Mouse (Mus musculus) heart, embryonic 11.5 days (tissue): ENCODE measurements around the gene Cpsf3. TPM values are rescaled to one million over a fixed set of nuclear protein-coding genes. Genes with fewer than 3 reads are reported as not detected.

Source experiments
- ATAC-seq: fragments of 200-750 bp; cut with Nextera tagmentation; replicated peaks from 2 replicates; pipeline ENCODE4 v1.8.0; 2017; ENCODE audit warnings: moderate library complexity; ENCODE audit not compliant: insufficient number of reproducible peaks, low FRiP score, low TSS enrichment
- H3K27ac ChIP-seq: fragments of 300-500 bp; sonication (generic); 2 replicates; pipeline ENCODE4 v1.5.1; 2014; ENCODE audit warnings: mild to moderate bottlenecking, low read depth, low read length
- H3K27me3 ChIP-seq: fragments of 300-500 bp; sonication (generic); 2 replicates; pipeline ENCODE4 v1.6.1; 2014; ENCODE audit warnings: mild to moderate bottlenecking, low read length, mixed read lengths; ENCODE audit not compliant: control insufficient read depth, insufficient read depth
- H3K36me3 ChIP-seq: fragments of 300-500 bp; sonication (generic); 2 replicates; pipeline ENCODE4 v1.6.1; 2014; ENCODE audit warnings: mild to moderate bottlenecking, low read length, moderate library complexity, mixed read lengths; ENCODE audit not compliant: control insufficient read depth, insufficient read depth
- H3K4me1 ChIP-seq: fragments of 300-500 bp; sonication (generic); 2 replicates; pipeline ENCODE4 v1.6.1; 2014; ENCODE audit warnings: low read length; ENCODE audit not compliant: control insufficient read depth, insufficient read depth
- H3K4me2 ChIP-seq: fragments of 300-500 bp; sonication (generic); 2 replicates; pipeline ENCODE4 v1.6.1; 2014; ENCODE audit warnings: mild to moderate bottlenecking, moderate library complexity
- H3K4me3 ChIP-seq: fragments of 300-500 bp; sonication (generic); 2 replicates; pipeline ENCODE4 v1.5.1; 2014; ENCODE audit warnings: low read depth, low read length
- H3K9ac ChIP-seq: fragments of 300-500 bp; sonication (generic); 2 replicates; pipeline ENCODE4 v1.6.1; 2014; ENCODE audit warnings: mild to moderate bottlenecking, low read depth, low read length, moderate library complexity
- H3K9me3 ChIP-seq: fragments of 300-500 bp; sonication (generic); replicated peaks from 2 replicates; pipeline ENCODE4 v1.6.1; 2016; ENCODE audit warnings: low read length; ENCODE audit not compliant: control insufficient read depth
- WGBS: fragments of 180-500 bp; shearing (Covaris S2); extraction: QIAGEN DNeasy Blood & Tissue Kit; methylation state at CpG from one replicate; pipeline ENCODE4 v1.1.7; 2014; ENCODE audit not compliant: insufficient replicate concordance; 5-methylcytosine and 5-hydroxymethylcytosine counted together
- polyA plus RNA-seq: library from polyadenylated mRNA; unstranded; fragments of >200 nt; fragmentation: Nextera tagmentation; extraction: Ambion mirVana; gene quantifications from 2 replicates; pipeline ENCODE4 v1.2.1, GENCODE M21; 2014

Cpsf3 gene
- polyA plus RNA-seq, 1 experiment from 2014 or later = 80.7 TPM

DNA sequence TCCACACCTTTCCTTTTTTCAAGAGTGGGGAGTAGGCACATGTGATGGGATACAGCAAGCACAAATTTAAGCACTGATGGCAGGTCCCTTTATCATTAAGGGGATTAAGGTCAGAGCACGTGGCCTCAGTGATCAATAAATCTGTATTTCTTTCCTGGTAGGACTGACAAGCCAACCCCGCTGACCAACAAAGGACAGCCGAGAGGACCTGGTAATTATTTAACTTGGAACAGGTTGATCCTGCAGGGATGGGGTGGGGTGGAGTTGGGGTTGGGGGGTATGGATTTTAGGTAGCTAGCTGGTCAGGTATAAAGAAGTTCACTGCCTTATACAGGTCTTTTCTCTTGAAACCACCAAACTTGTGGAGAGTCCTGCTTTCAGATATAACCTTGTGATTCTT is 20.2 kb upstream of the Cpsf3 start:
- no peak for ATAC-seq
- H3K9ac ChIP-seq = no peak overlapping the region

DNA sequence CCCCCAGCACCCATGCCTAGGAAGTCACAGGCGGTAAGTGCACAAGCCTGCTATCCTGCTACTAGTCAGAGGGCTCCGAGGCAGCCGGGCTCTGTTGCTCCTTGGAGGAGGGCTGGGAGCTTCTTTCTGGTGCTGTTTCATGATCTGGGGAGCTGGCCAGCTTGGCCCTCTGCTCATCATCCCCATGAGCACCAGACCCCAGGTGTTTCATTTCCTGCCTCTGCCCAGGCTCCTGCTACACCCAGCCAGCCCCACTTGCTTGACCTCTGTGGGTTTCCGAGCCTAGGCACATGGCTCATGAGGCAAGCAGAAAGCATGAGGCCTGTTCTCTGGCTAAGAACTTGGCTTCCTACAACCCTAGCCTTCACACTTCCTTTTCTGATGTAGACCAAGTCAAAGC is 19.7 kb upstream of the Cpsf3 start:
- Histone ChIP-seq H3K4me1 (no peaks in the 10 kb centered on the region; the same call in 1 of the 2 replicates), H3K27ac (no peak overlapping the region), H3K27me3 (no peaks in the 10 kb centered on the region), H3K36me3 (peaks cover 13% of the 10 kb centered on the region), H3K4me3 (no peak overlapping the region), H3K9ac (no peak overlapping the region), H3K9me3 (no peaks in the 10 kb centered on the region), H3K4me2 (no peak overlapping the region)
- no peak for ATAC-seq
- WGBS = 92% methylated on average over 4 of the region's 4 CpGs

More for the DNA sequence above, 20.2 kb upstream of the Cpsf3 start:
- Histone ChIP-seq H3K4me3 (no peak overlapping the region), H3K27me3 (no peaks in the 10 kb centered on the region), H3K4me1 (no peaks in the 10 kb centered on the region; the same call in 1 of the 2 replicates), H3K27ac (peak overlapping the region; percentile 75; the same call in 1 of the 2 replicates), H3K36me3 (peaks cover 15% of the 10 kb centered on the region; the same call in 1 of the 2 replicates), H3K4me2 (no peak overlapping the region), H3K9me3 (no peaks in the 10 kb centered on the region)
- 89% methylated on average over 3 of the region's 3 CpGs for WGBS

DNA sequence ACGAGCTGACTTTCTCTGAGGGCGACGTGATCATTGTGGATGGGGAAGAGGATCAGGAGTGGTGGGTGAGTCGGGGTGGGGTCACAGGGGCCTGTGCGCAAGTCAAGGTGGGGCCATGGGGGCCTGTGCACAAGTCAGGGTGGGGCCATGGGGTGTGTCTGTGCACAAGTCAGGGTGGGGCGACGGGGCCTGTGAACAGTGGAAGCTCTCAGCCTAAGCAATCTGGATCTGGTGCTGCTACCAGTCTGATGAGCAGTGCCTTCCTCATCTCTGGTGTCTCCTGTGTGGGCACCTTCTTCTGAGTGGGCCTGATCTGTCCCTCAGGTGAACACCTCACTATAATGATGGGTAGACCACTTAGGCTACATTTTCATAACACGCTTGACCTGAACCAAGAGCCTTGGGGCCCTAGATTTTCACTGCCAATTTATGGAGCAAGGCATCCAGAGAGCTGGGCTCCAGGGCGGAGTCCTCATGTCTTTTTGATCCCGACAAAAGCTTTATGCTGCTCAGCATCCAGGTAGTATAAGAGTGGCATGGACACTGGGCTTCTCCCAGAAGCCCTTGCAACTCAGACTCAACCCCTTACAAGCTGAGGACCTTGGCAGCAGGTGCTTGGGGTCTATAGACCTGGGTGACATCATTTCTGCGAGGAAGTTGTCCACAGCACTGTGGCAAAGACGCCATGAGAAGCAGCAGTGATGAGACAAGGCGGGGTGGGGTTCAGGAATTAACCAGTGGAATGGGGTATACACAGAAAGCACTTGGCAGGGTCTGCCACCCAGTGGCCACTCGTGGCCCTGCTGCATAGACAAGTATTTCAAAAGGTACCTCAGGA is 19.0 kb upstream of the Cpsf3 start:
- 77% methylated on average over 14 of the region's 14 CpGs for WGBS
- H3K36me3 ChIP-seq = peaks cover 16% of the 10 kb centered on the region

DNA sequence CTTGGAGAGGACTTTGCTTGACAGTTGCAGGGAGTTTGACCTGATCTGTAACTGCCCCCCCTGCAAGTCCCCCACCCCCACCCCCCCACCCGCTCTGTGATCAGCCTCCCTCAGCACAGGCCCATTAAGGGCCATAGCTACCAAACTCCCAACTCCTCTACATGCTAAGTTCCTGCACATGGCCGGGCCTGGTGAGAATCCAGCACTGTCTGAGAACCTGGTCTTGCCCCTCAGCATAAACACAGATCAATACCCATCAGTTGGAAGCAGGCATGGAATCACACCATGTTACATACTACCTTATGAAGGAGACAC is 18.4 kb upstream of the Cpsf3 start:
- peaks cover 21% of the 10 kb centered on the region for H3K36me3 ChIP-seq
- H3K9ac ChIP-seq = no peak overlapping the region
- no peaks in the 10 kb centered on the region; the same call in 1 of the 2 replicates for H3K4me1 ChIP-seq
- no peak for ATAC-seq
- no peak overlapping the region for H3K4me3 ChIP-seq
- H3K27me3 ChIP-seq = no peaks in the 10 kb centered on the region
- 81% methylated on average over 2 of the region's 2 CpGs for WGBS
- no peaks in the 10 kb centered on the region for H3K9me3 ChIP-seq
- H3K27ac ChIP-seq = no peak overlapping the region
- no peak overlapping the region for H3K4me2 ChIP-seq

More for the DNA sequence above, 19.0 kb upstream of the Cpsf3 start:
- H3K27ac ChIP-seq = no peak overlapping the region
- H3K9me3 ChIP-seq = no peaks in the 10 kb centered on the region
- no peak overlapping the region for H3K4me3 ChIP-seq
- no peak overlapping the region for H3K4me2 ChIP-seq
- no peak overlapping the region for H3K9ac ChIP-seq
- H3K4me1 ChIP-seq = no peaks in the 10 kb centered on the region; the same call in 1 of the 2 replicates
- ATAC-seq = peak; percentile 64; the same call in 1 of the 2 replicates
- H3K27me3 ChIP-seq = no peaks in the 10 kb centered on the region

DNA sequence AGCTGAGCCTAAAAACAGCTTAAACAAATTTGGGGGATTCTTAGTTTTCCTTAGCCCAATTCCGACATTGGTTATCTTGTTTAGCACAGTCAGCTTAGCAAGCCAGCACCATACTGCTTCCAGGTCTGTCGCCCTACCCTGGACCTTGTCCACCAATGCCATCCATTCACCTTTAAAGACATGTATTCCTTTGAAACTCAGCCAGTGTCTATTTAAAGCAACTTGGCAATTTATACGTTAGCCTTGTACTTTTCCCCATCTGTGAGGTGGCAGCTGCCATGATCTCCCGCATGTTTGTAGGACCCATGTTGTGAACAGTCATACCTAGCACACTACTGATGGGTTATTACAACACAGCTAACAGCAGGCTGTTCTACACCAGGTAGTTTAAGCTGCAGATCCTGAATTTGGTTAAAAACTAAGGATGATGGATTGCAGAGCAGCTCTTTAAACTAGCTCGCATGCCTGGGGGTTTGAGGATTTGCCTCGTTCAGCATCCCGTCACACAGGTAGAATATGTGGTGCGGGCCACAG is 17.0 kb upstream of the Cpsf3 start:
- Histone ChIP-seq H3K9me3 (no peaks in the 10 kb centered on the region), H3K4me2 (no peak overlapping the region), H3K4me1 (no peaks in the 10 kb centered on the region; the same call in 1 of the 2 replicates), H3K27ac (no peak overlapping the region), H3K27me3 (no peaks in the 10 kb centered on the region), H3K9ac (no peak overlapping the region), H3K36me3 (peaks cover 18% of the 10 kb centered on the region), H3K4me3 (no peak overlapping the region)
- ATAC-seq = no peak
- WGBS = 88% methylated on average over 8 of the region's 8 CpGs

DNA sequence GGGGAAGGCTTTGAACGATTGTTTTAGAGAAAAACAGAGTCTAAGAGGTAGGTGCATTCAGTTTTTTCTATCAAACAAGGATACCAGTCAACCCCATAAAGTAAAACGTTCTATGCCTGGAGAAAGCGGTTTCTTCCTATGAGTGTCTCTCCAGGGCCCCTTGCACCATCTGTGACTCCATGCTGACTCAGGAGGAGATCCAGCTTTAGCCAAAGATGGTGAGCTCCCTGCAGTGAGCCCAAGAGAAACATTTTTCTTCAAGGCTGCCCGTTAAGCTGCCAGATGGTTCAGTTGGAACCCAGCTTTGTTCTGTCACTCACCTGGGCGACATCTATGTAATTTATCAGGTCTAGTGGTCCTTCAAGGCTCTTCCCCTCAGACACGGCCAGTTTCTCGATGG is 10.7 kb upstream of the Cpsf3 start:
- H3K9me3 ChIP-seq = no peaks in the 10 kb centered on the region
- no peak overlapping the region for H3K4me3 ChIP-seq
- no peaks in the 10 kb centered on the region for H3K4me1 ChIP-seq
- H3K9ac ChIP-seq = no peak overlapping the region
- no peak overlapping the region for H3K27ac ChIP-seq
- 70% methylated on average over 7 of the region's 7 CpGs for WGBS
- H3K36me3 ChIP-seq = peaks cover 17% of the 10 kb centered on the region
- no peak for ATAC-seq
- H3K4me2 ChIP-seq = no peak overlapping the region
- H3K27me3 ChIP-seq = no peaks in the 10 kb centered on the region

DNA sequence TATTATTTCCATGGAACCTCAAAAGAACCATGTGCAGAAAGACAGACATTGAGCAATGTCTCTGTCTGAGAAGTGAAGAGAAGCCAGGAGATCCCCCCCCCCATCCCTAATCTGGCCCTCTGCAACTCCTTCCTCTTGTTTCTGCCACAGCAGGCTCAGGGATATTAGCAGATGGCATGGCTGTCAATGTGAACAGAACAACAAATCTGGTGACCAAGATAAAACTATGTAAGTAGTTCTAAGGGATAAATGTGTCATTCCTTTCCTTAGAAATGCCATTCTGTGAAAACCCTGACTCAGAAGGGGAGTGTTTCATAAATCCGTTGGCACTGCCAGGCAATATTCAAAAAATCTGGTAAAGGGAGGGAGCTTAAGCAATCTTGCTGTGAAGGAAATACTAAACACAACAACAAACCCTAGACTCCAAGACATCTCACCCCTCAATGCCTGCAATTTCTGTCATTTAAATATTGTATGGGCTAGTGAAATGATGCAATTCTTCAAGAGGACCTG is 7.8 kb upstream of the Cpsf3 start:
- peaks cover 2% of the 10 kb centered on the region; the same call in 1 of the 2 replicates for H3K36me3 ChIP-seq
- WGBS = 77% methylated on average over 1 of the region's 1 CpGs
- H3K9me3 ChIP-seq = no peaks in the 10 kb centered on the region
- H3K4me3 ChIP-seq = no peak overlapping the region
- no peak overlapping the region for H3K27ac ChIP-seq
- H3K4me2 ChIP-seq = no peak overlapping the region
- no peaks in the 10 kb centered on the region for H3K27me3 ChIP-seq
- no peak overlapping the region for H3K9ac ChIP-seq
- no peaks in the 10 kb centered on the region for H3K4me1 ChIP-seq
- ATAC-seq = no peak

DNA sequence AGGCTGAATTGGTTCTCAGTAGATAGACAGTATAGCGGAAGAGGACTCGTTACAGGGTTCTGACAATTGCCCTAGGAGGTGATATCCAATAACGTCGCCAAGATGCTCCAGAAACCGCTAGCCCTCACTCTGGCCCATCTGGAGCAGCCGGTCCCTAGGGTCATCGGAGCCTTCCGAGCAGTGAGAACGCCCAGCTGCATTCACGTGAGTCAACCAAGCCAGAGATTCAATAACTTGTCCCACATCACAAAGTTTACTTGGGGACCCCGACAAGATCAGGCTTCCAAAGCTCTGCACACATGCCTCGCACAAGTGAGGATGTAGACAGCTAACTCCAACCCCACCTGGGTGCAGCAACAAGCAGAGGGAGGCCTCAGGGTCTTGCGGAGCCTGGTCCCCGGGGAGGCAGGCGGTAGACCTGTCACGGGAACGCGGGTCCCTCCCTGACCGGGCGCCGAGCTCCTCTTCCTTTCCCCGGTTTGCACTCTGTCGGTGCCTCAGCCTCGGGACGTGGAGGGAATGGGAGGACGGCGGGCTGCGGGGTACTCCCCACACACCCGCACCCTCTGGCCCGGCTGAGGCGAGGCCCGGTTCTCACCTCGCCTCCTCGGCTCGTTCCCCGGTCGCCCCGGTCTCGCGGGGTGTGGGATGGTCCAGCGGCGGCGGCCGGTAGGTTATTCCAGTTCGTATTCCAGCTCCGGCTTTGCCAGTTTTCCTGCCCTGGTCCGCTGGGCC is 484 bp downstream of the Cpsf3 start:
- Histone ChIP-seq H3K36me3 (no peaks in the 10 kb centered on the region), H3K9me3 (no peaks in the 10 kb centered on the region), H3K4me3 (peak overlapping the region; percentile 91), H3K9ac (peak overlapping the region; percentile 72), H3K27ac (peak overlapping the region; percentile 86), H3K4me1 (peaks cover 10% of the 10 kb centered on the region), H3K27me3 (no peaks in the 10 kb centered on the region), H3K4me2 (peak overlapping the region; percentile 90)
- WGBS = under 1% methylated on average over 42 of the region's 47 CpGs
- peak; percentile 82 for ATAC-seq
